Mouse (Mus musculus) urinary bladder, postnatal 36 days (tissue): ENCODE data around the gene Prkcz.

Source experiments
- DNase-seq, 2 experiments: peaks; one replicate each; pipeline ENCODE4 v3.0.0; 2022; ENCODE audit warnings: low spot score in 2 of 2, mixed read lengths in 1 of 2

Gene Prkcz

GRCm38 (mm10) chr4:155361303-155361791 lies at the start of gene Prkcz:
Gene Prkcz, minus strand, starts transcription at chr4:155361361.
- DNase-seq: peak; percentile 81 to 89

- peak; percentile 24 to 59 for DNase-seq
These were observed 48.1 kb upstream of the Prkcz start, which contains the start of gene Cfap74 for GRCm38 (mm10) chr4:155409058-155409776. Gene Cfap74, plus strand, starts transcription at chr4:155409190.

DNA sequence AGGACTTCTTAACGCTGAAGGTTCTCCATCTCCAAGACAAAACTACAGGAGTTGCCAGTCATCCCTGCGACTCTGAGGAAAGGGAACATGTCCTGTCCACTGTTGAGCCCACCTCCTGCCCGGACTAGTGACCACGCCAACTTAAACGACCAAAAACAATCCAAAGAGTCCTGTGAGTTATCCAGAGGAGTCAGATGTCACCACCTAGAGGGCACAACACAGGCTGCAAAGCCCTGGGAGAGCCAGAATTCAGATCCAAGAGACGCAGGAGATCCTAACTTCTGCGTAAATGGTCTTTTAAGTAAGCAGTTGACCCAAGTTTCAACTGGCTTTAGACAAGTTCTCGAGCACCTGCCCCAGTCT lies 47.5 kb upstream of the Prkcz start:
- no peak for DNase-seq

- no peak for DNase-seq
These were observed 41.3 kb upstream of the Prkcz start for GRCm38 (mm10) chr4:155402489-155402888.

DNA sequence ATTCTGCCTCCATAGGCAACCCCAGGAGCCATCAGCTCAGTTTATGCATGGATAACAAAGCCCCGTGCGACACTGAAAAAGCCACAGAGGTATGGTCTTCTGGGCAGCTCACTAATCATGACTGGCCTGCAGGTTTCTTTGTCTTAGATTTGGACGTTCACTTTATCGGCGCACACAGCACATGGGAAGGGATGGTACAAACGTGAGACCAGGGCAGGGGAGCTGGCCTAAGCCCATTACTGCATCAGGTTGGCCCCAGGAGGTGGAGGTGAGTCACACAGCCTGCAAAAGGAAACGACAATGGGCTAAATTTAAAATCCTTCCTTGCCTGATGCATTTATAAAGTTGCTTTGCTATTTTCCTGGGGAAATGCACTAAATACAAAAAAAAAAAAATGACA lies 40.0 kb upstream of the Prkcz start:
- DNase-seq: no peak

GRCm38 (mm10) chr4:155398222-155398540 lies 37.0 kb upstream of the Prkcz start:
- DNase-seq: no peak

DNA sequence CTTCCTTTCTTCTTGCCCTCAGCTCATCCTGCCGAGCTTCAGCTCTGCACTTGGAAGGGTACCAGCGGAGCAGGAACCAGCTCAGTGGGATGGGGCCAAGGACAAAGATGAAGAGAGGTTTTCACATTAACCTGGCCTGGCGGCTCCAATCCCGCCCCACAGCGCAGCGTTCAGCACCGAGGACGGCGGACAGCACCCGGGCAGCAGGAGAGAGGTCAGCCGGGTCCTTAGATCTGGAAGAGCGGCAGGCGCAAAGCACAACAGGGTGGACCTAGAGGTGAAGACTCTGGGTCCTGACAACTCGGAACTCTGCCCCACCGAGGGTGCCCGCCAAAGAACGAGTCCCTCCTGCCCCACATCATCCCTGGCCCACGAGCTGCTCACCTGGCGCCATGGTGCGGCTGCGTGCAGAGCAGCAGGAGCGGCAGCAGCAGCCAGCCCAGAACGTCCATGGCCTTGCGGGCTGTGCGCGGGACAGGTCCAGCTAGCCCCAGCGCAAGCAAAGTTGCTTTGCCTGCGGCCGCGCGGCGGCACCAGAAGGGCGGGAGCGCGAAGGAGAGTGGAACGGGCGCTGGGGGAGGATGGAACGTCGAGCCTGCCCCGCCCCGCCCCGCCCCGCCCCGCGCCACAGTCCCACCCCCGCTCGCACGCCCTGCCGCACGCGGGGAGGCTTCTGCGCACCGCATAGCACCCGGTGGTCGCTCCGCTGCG lies 36.5 kb upstream of the Prkcz start, which contains the start of gene Gabrd:
Gene Gabrd, minus strand, starts transcription at position 602 of the 711 bp plus-strand sequence.
- DNase-seq: peak; percentile 32 to 44

- no peak for DNase-seq
These were observed 35.6 kb upstream of the Prkcz start for GRCm38 (mm10) chr4:155396751-155397150.

GRCm38 (mm10) chr4:155395471-155395870 lies 34.3 kb upstream of the Prkcz start:
- no peak for DNase-seq

- no peak for DNase-seq
These were observed 26.0 kb upstream of the Prkcz start for GRCm38 (mm10) chr4:155387166-155387565.

- DNase-seq: no peak
These were observed 22.2 kb upstream of the Prkcz start for GRCm38 (mm10) chr4:155383326-155383725.

GRCm38 (mm10) chr4:155382752-155383151 lies 21.6 kb upstream of the Prkcz start:
- no peak for DNase-seq

- no peak for DNase-seq
These were observed 20.8 kb upstream of the Prkcz start for GRCm38 (mm10) chr4:155381974-155382373.

DNA sequence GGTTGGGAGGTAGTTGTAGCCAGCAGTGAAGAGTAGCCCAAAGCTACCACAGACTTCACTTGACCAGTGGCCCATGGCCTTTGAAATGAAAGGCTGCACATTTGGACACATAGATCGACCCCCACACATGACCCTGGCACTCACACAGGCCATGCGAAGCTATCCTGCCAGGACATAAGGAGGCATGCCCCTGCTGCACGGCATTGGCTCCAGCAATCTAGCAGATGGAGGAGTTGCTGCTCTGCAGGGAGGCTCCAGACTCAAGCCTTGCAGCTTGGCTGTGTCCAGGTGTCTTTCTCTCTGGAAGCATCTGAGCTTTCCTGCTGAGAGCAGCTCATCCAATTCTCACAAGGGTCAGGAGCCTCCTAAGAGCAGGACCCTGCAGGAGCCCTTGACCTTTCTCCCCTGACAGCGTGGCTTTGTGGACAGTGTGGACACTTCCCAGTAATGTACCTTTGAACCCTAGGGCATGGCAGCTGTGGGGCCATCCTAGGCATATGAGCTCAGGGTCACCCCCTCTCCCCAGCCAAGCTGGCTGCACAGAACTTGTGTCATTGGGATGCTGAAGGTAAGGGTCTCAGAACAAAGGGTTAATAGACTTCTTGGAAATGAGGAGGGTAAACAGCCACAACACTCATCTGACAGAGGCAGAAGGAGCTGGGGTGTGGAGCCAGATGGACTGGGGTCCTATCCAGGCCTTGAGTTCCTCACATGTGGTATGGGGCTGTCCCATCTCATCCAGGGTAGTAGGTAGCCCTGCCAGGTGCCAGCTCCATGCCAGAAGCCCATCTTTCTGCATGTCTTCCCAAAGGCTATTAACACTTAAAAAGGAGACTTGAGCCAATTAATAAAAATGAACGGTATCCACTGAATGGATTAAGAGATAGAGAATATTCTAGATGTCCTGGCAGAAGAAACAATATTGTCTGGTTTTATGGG lies 10.9 kb upstream of the Prkcz start:
- no peak for DNase-seq

- DNase-seq: no peak
These were observed 9.9 kb upstream of the Prkcz start for GRCm38 (mm10) chr4:155370737-155371715.

- peak; percentile 67 to 79 for DNase-seq
These were observed 7.5 kb upstream of the Prkcz start for GRCm38 (mm10) chr4:155368684-155369083.

DNA sequence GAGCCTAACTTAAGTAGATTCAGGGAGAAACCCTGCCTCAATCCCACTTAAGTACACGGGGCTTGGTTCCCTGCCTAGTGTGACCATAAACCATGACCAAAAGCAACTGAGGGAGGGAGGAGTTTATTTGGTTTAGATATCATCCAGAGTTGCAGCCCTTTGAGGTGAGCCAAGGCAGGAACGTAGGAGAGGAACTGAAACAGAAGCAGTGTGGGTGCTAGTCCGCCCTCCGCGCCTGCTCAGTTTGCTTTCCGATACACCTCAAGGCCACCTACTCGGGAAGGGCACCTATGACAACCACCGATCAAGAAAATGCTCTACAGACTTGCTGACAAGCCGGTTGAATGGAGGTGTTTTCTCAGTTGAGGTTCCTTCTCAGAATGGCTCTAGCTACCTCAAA lies 6.6 kb upstream of the Prkcz start:
- no peak for DNase-seq

- DNase-seq: no peak
These were observed 5.6 kb upstream of the Prkcz start for GRCm38 (mm10) chr4:155366784-155367183.

DNA sequence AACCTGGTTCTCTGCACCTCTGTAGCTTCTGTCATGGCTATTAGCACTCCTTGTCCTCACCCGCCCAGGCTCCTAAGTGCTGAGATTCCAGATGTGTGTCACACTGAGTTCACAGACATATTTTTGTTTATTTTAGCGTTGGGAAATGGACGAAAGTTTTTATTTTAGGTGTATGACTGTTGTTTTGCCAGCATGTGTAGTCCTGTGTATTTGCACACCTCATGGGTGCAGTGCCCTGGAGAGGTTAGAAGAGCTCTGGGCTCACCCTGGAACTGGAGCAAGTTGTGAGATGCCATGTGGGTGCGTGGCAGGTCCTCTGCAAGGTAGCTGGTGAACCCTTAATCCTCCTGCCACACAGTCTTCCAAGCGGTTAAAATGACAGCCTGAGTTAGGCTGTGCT lies 1.3 kb upstream of the Prkcz start:
- no peak for DNase-seq

- DNase-seq: peak in 1 of 2 experiments; percentile 25
These were observed 305 bp downstream of the Prkcz start for GRCm38 (mm10) chr4:155360856-155361255.
